Mouse (Mus musculus) lung, postnatal 4 days (tissue): ENCODE results near the gene Dlx2.

Experiments
- DNase-seq, 2 experiments: peaks; one replicate each; pipeline ENCODE4 v3.0.0; 2021

The Dlx2 gene

GRCm38 (mm10) chr2:71504852-71505251 lies 41.7 kb downstream of the Dlx2 start:
- DNase-seq, result no peak

- peak in 1 of 2 experiments; percentile 20 for DNase-seq
Observed at GRCm38 (mm10) chr2:71499276-71500230, 47.0 kb downstream of the Dlx2 start.

- DNase-seq, result no peak
Observed at GRCm38 (mm10) chr2:71497175-71497574, 49.4 kb downstream of the Dlx2 start.

- DNase-seq, result no peak
Observed at GRCm38 (mm10) chr2:71494971-71495370, 51.6 kb downstream of the Dlx2 start.

GRCm38 (mm10) chr2:71494503-71494902 lies 52.1 kb downstream of the Dlx2 start:
- DNase-seq, result no peak
